Mouse (Mus musculus): ENCODE results near the gene Adk. TPM values are rescaled to one million over a fixed set of nuclear protein-coding genes. Genes with fewer than 3 reads are reported as not detected.
A peak's percentile ranks its signal among the peaks of the same experiment; 100 is the strongest.

The Adk gene
- 180 TPM in 2 replicates for polyA plus RNA-seq (2014; fragmentation: Nextera tagmentation; extraction: Ambion mirVana)

DNA sequence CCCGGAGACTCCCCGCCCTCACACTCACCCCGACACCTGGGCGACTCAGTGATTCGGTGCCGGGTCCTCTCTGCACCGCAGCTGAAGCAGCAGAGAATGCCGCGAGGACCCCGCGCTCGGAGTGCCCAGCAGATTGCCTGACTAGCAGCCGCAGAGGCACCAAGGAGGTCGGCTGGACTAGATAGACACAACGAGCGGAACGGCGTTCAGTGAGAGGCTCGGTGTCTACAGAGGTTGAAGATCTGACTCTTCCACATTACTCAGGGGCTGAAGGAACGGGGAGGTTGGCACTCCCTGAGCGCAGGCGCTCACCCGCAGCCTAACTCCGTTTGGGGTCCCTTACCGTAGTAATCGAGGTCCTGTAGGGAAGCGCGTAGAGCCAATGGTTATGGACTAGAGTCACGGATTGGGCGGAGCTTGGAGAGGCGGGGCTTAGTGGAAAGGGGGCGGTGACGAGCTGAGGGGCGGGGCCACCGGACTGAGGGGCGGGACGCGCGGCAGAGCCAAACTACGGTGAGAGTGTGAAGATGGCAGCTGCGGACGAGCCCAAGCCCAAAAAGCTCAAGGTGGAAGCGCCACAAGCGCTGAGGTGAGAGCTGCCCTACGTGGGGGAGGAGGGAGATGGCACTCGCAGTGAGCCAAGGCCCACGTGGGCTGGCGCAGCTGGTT, at the start of gene Adk, which contains the start of gene Ap3m1:
TSS of gene Adk (plus strand) at position 463 of the 669 bp plus-strand sequence.
TSS of gene Ap3m1 (minus strand) at position 397 of the 669 bp plus-strand sequence.
- Histone ChIP-seq H3K9ac (ENCODE audit: low read length) (peak within 1 kb of the TSS; percentile 81), H3K27ac (ENCODE audit: low read depth) (peak within 1 kb of the TSS; percentile 94), H3K4me3 (ENCODE audit: low read depth, low read length) (peak within 1 kb of the TSS; percentile 87), H3K9me3 (ENCODE audit: control insufficient read depth, low read length) (no peaks in the 10 kb centered on the region), H3K4me1 (replicated peaks; ENCODE audit: control insufficient read depth, insufficient read depth, low read length) (peaks cover 17% of the 10 kb centered on the region), H3K36me3 (ENCODE audit: control insufficient read depth, insufficient read depth, low read length) (no peaks in the 10 kb centered on the region), H3K27me3 (replicated peaks; ENCODE audit: control insufficient read depth, insufficient read depth, low read length) (no peaks in the 10 kb centered on the region), H3K4me2 (ENCODE audit: low read length) (peak within 1 kb of the TSS; percentile 91)
- DNase-seq (ENCODE audit: low spot score): peak; percentile 99
- peak; percentile 98 for ATAC-seq (replicated peaks; ENCODE audit: low FRiP score, low TSS enrichment, low read depth)
- WGBS: under 1% methylated on average over 48 of the region's 48 CpGs

DNA sequence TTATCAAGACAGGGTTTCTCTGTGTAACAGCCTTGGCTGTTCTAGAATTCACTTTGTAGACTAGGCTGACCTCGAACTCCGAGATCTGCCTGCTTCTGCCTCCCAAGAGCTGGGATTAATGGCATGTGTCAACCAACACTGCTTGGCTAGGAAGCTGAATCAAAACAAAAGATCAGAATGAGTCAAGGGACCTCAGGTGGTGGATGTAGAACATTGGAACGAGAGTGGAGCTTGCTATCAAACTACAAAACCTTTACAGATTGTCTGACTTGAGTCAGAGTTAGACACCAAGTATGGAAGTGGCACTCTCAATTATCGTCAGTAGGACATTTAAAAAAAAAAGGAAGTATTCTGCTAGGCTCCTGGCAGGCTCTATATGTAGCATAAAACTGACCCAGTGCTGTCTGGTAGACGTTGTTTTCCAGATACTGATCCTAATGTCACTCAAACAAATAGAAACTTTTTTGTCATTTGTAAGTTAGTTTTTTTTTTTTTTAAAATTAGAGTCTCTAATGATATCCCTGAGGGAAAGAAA, 38.5 kb upstream of the Adk start:
- Histone ChIP-seq H3K4me3 (ENCODE audit: low read depth, low read length) (no peak overlapping the region), H3K4me2 (ENCODE audit: low read length) (no peak overlapping the region), H3K27ac (ENCODE audit: low read depth) (no peak overlapping the region), H3K9ac (ENCODE audit: low read length) (no peak overlapping the region), H3K27me3 (replicated peaks; ENCODE audit: control insufficient read depth, insufficient read depth, low read length) (no peaks in the 10 kb centered on the region), H3K4me1 (replicated peaks; ENCODE audit: control insufficient read depth, insufficient read depth, low read length) (no peaks in the 10 kb centered on the region), H3K36me3 (ENCODE audit: control insufficient read depth, insufficient read depth, low read length) (peaks cover 58% of the 10 kb centered on the region), H3K9me3 (ENCODE audit: control insufficient read depth, low read length) (no peaks in the 10 kb centered on the region)
- no peak for DNase-seq (ENCODE audit: low spot score)
- no peak for ATAC-seq (replicated peaks; ENCODE audit: low FRiP score, low TSS enrichment, low read depth)
- WGBS: 88% methylated on average over 5 of the region's 5 CpGs

DNA sequence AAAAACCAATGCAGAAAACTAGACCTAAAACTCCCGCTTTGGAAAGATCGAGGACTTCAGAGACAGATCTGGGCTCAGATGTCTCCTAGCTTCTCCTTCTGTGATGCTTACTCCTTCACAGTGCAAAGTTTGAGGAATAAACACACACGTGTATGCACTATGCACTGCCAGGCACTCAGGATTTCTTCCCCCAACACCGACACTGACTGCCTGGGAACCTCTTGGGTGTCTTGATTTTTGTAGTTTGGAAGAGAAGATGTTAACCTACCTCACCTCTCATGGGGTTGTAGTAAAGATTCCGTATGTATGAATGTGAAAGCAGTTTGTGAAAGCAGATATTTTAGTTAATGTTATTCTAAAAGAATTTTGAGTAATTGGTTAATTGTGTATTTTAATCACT, 34.5 kb upstream of the Adk start:
- Histone ChIP-seq H3K4me3 (ENCODE audit: low read depth, low read length) (no peak overlapping the region), H3K9me3 (ENCODE audit: control insufficient read depth, low read length) (no peaks in the 10 kb centered on the region), H3K9ac (ENCODE audit: low read length) (no peak overlapping the region), H3K4me1 (replicated peaks; ENCODE audit: control insufficient read depth, insufficient read depth, low read length) (no peaks in the 10 kb centered on the region), H3K27me3 (replicated peaks; ENCODE audit: control insufficient read depth, insufficient read depth, low read length) (no peaks in the 10 kb centered on the region), H3K4me2 (ENCODE audit: low read length) (no peak overlapping the region), H3K36me3 (ENCODE audit: control insufficient read depth, insufficient read depth, low read length) (peaks cover 77% of the 10 kb centered on the region), H3K27ac (ENCODE audit: low read depth) (no peak overlapping the region)
- ATAC-seq (replicated peaks; ENCODE audit: low FRiP score, low TSS enrichment, low read depth): no peak
- 89% methylated on average over 5 of the region's 5 CpGs for WGBS
- DNase-seq (ENCODE audit: low spot score): no peak

DNA sequence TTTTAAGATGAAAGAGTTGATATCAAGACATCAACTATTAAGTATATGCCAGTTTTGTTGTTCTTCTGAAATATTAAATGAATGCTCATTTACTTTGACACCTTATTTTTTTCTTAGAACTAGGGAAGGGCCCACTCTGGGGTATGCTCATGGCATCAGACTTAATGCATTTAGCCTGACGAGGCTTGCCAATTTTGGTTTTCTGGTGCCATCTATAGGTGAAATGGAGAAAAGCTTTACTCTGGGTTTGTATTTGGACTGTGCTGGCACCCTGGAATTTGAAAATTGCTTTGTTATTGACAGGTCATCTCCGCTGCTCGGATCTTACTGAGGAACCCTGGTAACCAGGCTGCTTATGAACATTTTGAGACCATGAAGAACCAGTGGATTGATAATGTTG, 33.4 kb upstream of the Adk start:
- no peak overlapping the region for H3K27ac ChIP-seq (ENCODE audit: low read depth)
- no peak for DNase-seq (ENCODE audit: low spot score)

DNA sequence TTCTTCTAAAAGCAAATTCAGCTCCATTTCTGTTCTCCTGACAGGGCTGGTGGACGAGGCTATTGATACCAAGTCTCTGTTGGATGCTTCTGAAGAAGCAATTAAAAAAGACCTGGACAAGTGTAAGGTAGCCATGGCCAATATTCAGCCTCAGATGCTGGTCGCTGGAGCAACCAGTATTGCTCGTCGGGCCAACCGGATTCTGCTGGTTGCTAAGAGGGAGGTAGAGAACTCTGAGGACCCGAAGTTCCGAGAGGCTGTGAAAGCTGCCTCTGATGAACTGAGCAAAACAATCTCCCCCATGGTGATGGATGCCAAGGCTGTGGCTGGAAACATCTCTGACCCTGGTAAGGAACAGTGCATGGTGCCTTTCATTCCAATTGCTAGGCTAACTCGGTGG, 31.9 kb upstream of the Adk start:
- H3K4me1 ChIP-seq (replicated peaks; ENCODE audit: control insufficient read depth, insufficient read depth, low read length): no peaks in the 10 kb centered on the region
- H3K27me3 ChIP-seq (replicated peaks; ENCODE audit: control insufficient read depth, insufficient read depth, low read length): no peaks in the 10 kb centered on the region
- H3K4me2 ChIP-seq (ENCODE audit: low read length): no peak overlapping the region
- no peaks in the 10 kb centered on the region for H3K9me3 ChIP-seq (ENCODE audit: control insufficient read depth, low read length)
- H3K27ac ChIP-seq (ENCODE audit: low read depth): no peak overlapping the region
- H3K36me3 ChIP-seq (ENCODE audit: control insufficient read depth, insufficient read depth, low read length): peaks cover 83% of the 10 kb centered on the region
- H3K4me3 ChIP-seq (ENCODE audit: low read depth, low read length): no peak overlapping the region
- 93% methylated on average over 8 of the region's 8 CpGs for WGBS
- no peak for ATAC-seq (replicated peaks; ENCODE audit: low FRiP score, low TSS enrichment, low read depth)
- DNase-seq (ENCODE audit: low spot score): no peak
- no peak overlapping the region for H3K9ac ChIP-seq (ENCODE audit: low read length)

More for the DNA sequence above, 33.4 kb upstream of the Adk start:
- no peak overlapping the region for H3K9ac ChIP-seq (ENCODE audit: low read length)
- H3K27me3 ChIP-seq (replicated peaks; ENCODE audit: control insufficient read depth, insufficient read depth, low read length): no peaks in the 10 kb centered on the region
- H3K4me3 ChIP-seq (ENCODE audit: low read depth, low read length): no peak overlapping the region
- no peak overlapping the region for H3K4me2 ChIP-seq (ENCODE audit: low read length)
- peaks cover 80% of the 10 kb centered on the region for H3K36me3 ChIP-seq (ENCODE audit: control insufficient read depth, insufficient read depth, low read length)
- 52% methylated on average over 3 of the region's 3 CpGs for WGBS
- no peaks in the 10 kb centered on the region for H3K9me3 ChIP-seq (ENCODE audit: control insufficient read depth, low read length)
- no peaks in the 10 kb centered on the region for H3K4me1 ChIP-seq (replicated peaks; ENCODE audit: control insufficient read depth, insufficient read depth, low read length)
- ATAC-seq (replicated peaks; ENCODE audit: low FRiP score, low TSS enrichment, low read depth): no peak

DNA sequence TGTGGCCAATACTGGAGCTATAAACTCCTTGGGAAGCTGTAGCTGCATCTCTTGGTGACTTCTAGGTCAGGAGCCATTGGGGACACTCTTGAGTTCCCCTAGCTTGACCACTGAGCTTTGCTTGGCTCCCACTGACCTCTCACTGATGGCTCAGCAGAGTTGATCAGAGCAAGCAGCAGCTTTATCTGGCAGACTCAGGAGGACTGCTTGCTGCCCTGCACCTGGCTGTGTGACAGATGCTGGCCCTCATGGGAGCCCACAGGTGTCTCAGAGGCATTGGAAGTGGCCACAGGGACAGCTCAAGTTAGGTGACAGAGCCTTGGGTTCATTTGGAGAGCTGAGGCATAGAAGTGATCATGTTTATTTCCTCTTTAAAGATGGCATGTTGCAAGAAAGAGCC, 24.8 kb upstream of the Adk start:
- no peak for ATAC-seq (replicated peaks; ENCODE audit: low FRiP score, low TSS enrichment, low read depth)
- Histone ChIP-seq H3K27ac (ENCODE audit: low read depth) (no peak overlapping the region), H3K4me2 (ENCODE audit: low read length) (no peak overlapping the region), H3K9me3 (ENCODE audit: control insufficient read depth, low read length) (no peaks in the 10 kb centered on the region), H3K9ac (ENCODE audit: low read length) (no peak overlapping the region), H3K27me3 (replicated peaks; ENCODE audit: control insufficient read depth, insufficient read depth, low read length) (no peaks in the 10 kb centered on the region), H3K4me1 (replicated peaks; ENCODE audit: control insufficient read depth, insufficient read depth, low read length) (0 out of 2 replicates have a peak, but pooled peaks cover 4% of the 10 kb centered on the region), H3K4me3 (ENCODE audit: low read depth, low read length) (no peak overlapping the region), H3K36me3 (ENCODE audit: control insufficient read depth, insufficient read depth, low read length) (peaks cover 86% of the 10 kb centered on the region)
- DNase-seq (ENCODE audit: low spot score): no peak

DNA sequence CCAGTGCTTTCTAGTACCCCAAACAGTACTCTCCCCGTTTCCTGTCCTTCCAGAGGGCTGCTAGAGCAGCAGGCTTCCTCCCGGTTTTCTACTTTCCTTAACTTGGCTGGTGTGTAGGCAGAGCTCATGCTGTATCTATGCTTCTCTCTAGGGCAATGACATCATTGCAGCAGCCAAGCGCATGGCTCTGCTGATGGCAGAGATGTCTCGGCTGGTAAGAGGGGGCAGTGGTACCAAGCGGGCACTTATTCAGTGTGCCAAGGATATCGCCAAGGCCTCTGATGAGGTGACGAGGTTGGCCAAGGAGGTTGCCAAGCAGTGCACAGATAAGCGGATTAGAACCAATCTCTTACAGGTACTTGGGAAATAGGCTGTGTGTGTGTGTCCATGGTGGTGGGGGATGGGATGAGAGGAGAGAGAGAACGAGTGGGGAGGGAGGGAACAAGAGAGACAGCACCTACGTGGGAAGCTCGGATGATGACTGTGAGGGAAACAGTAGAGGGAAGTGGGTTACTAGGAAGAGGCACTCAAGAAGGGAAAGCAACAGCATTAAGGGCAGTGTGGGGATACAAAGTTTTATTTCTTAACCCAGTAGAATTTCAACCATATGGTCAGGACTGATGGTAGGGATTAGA, 23.2 kb upstream of the Adk start:
- peaks cover 86% of the 10 kb centered on the region for H3K36me3 ChIP-seq (ENCODE audit: control insufficient read depth, insufficient read depth, low read length)
- no peak for DNase-seq (ENCODE audit: low spot score)
- 86% methylated on average over 11 of the region's 11 CpGs for WGBS

DNA sequence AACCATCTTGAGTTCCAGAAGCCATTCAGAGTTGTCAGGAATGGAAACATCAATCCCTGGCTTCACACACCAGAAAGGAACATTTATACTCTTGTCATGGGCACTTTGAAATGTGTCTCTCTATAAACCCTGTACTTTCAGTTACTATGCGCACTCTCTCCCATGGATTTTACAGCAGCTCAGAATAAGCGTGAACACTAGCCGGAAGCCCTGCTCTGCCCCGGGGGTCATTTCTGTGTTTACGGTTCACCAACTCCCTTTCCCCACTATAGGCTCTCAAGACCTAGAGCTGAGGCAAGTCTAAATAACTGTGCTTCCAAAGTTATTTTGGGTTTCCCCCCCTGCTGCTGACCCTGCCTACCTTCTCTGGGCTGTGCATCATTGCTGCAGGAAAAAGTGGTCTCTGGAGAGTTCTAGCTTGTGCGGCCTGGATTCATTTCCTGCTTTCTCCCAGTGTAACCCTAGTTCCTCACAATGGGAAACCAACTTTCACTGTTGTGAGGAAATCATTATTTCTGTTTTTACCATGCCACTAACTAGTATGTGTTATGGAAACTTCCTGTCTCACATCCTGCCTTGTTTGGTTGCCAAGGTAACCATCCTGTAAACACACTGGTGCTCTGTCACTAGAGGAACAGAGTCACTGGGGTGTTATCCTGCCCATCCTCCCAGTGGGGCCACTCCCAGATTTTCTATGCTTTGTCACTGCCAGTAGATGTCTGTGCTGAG, 20.4 kb upstream of the Adk start:
- Histone ChIP-seq H3K4me3 (ENCODE audit: low read depth, low read length) (no peak overlapping the region), H3K9ac (ENCODE audit: low read length) (no peak overlapping the region), H3K9me3 (ENCODE audit: control insufficient read depth, low read length) (no peaks in the 10 kb centered on the region), H3K4me2 (ENCODE audit: low read length) (no peak overlapping the region), H3K4me1 (replicated peaks; ENCODE audit: control insufficient read depth, insufficient read depth, low read length) (0 out of 2 replicates have a peak, but pooled peaks cover 4% of the 10 kb centered on the region), H3K27me3 (replicated peaks; ENCODE audit: control insufficient read depth, insufficient read depth, low read length) (no peaks in the 10 kb centered on the region), H3K27ac (ENCODE audit: low read depth) (peak overlapping the region; percentile 1; the same call in 1 of the 2 replicates), H3K36me3 (ENCODE audit: control insufficient read depth, insufficient read depth, low read length) (peaks cover 86% of the 10 kb centered on the region)
- 52% methylated on average over 6 of the region's 6 CpGs for WGBS
- DNase-seq (ENCODE audit: low spot score) (no peak), ATAC-seq (replicated peaks; ENCODE audit: low FRiP score, low TSS enrichment, low read depth) (no peak; the same call in 1 of the 2 replicates)

More for the DNA sequence above, 23.2 kb upstream of the Adk start:
- H3K27me3 ChIP-seq (replicated peaks; ENCODE audit: control insufficient read depth, insufficient read depth, low read length): no peaks in the 10 kb centered on the region
- ATAC-seq (replicated peaks; ENCODE audit: low FRiP score, low TSS enrichment, low read depth): no peak
- no peak overlapping the region for H3K27ac ChIP-seq (ENCODE audit: low read depth)
- no peaks in the 10 kb centered on the region for H3K9me3 ChIP-seq (ENCODE audit: control insufficient read depth, low read length)
- H3K4me1 ChIP-seq (replicated peaks; ENCODE audit: control insufficient read depth, insufficient read depth, low read length): 0 out of 2 replicates have a peak, but pooled peaks cover 4% of the 10 kb centered on the region
- H3K4me2 ChIP-seq (ENCODE audit: low read length): no peak overlapping the region
- H3K4me3 ChIP-seq (ENCODE audit: low read depth, low read length): no peak overlapping the region
- H3K9ac ChIP-seq (ENCODE audit: low read length): no peak overlapping the region
